Mouse (Mus musculus) myocyte (in vitro differentiated cells): Measurements from ENCODE around the gene Gfra1. TPM values are rescaled to one million over a fixed set of nuclear protein-coding genes. Genes with fewer than 3 reads are reported as not detected.

Source experiments
- H3K27me3 ChIP-seq: one replicate; pipeline ENCODE4 v1.6.1; 2011; ENCODE audit not compliant: control insufficient read depth, insufficient read depth, insufficient read length
- H3K36me3 ChIP-seq: one replicate; pipeline ENCODE4 v1.6.1; 2011; ENCODE audit not compliant: control insufficient read depth, insufficient read depth
- H3K4me2 ChIP-seq: one replicate; pipeline ENCODE4 v1.6.1; 2011; ENCODE audit warnings: low read depth, control low read depth
- H3K4me3 ChIP-seq: one replicate; pipeline ENCODE4 v1.5.1; 2011; ENCODE audit warnings: mild to moderate bottlenecking, control low read depth, moderate library complexity
- H3K79me2 ChIP-seq: one replicate; pipeline ENCODE4 v1.6.1; 2011; ENCODE audit not compliant: control insufficient read depth, insufficient read depth
- H3ac ChIP-seq: one replicate; pipeline ENCODE4 v1.6.1; 2011; ENCODE audit not compliant: control insufficient read depth, insufficient read length
- CEBPB ChIP-seq: IDR thresholded peaks from 2 replicates; pipeline ENCODE4 v1.6.1; 2011; ENCODE audit warnings: mild to moderate bottlenecking, moderate library complexity; ENCODE audit not compliant: poor library complexity, insufficient read depth, severe bottlenecking
- E2F4 ChIP-seq: IDR thresholded peaks from one replicate; pipeline ENCODE4 v1.6.1; 2011; ENCODE audit warnings: mild to moderate bottlenecking, control low read depth, moderate library complexity; ENCODE audit not compliant: insufficient read depth
- MAX ChIP-seq: IDR thresholded peaks from one replicate; pipeline ENCODE4 v1.6.1; 2011; ENCODE audit warnings: low read depth, mild to moderate bottlenecking, control low read depth
- MYOD1 ChIP-seq, 3 experiments: IDR thresholded peaks; one replicate each; pipeline ENCODE4 v1.6.1; 2011; ENCODE audit warnings: control low read depth in 2 of 3, low read depth in 2 of 3, mild to moderate bottlenecking in 2 of 3, moderate library complexity in 1 of 3; ENCODE audit not compliant: insufficient read length in 2 of 3, control insufficient read depth in 1 of 3
- MYOG ChIP-seq, 3 experiments: IDR thresholded peaks; one replicate each; pipeline ENCODE4 v1.6.1; 2011; ENCODE audit warnings: control low read depth in 2 of 3, low read depth in 2 of 3, mild to moderate bottlenecking in 2 of 3; ENCODE audit not compliant: insufficient read length in 2 of 3, control insufficient read depth in 1 of 3, insufficient read depth in 1 of 3
- POLR2AphosphoS2 ChIP-seq: IDR thresholded peaks from one replicate; pipeline ENCODE4 v1.6.1; 2011; ENCODE audit warnings: low read depth, control low read depth; ENCODE audit not compliant: insufficient read length
- REST ChIP-seq: IDR thresholded peaks from one replicate; pipeline ENCODE4 v1.6.1; 2011; ENCODE audit warnings: mild to moderate bottlenecking, control low read depth, moderate library complexity; ENCODE audit not compliant: insufficient read depth, insufficient read length
- SRF ChIP-seq: IDR thresholded peaks from one replicate; pipeline ENCODE4 v1.6.1; 2011; ENCODE audit warnings: low read depth; ENCODE audit not compliant: control insufficient read depth, insufficient read length
- TCF12 ChIP-seq: IDR thresholded peaks from one replicate; pipeline ENCODE4 v1.6.1; 2011; ENCODE audit warnings: mild to moderate bottlenecking, control low read depth; ENCODE audit not compliant: poor library complexity, insufficient read depth, severe bottlenecking
- TCF3 ChIP-seq: IDR thresholded peaks from one replicate; pipeline ENCODE4 v1.6.1; 2011; ENCODE audit warnings: low read depth, control low read depth; ENCODE audit not compliant: insufficient read length
- USF1 ChIP-seq: IDR thresholded peaks from one replicate; pipeline ENCODE4 v1.6.1; 2011; ENCODE audit warnings: low read depth, mild to moderate bottlenecking, control low read depth, moderate library complexity
- polyA plus RNA-seq: library from polyadenylated mRNA; unstranded; fragments of >200 nt; fragmentation: generic; extraction: Trizol; gene quantifications from one replicate; pipeline ENCODE4 v1.2.1, GENCODE M21; 2012; ENCODE audit warnings: missing spikeins

Gfra1 gene
- polyA plus RNA-seq, 1 experiment = 4.6 TPM

GRCm38 (mm10) chr19:58186558-58186957 is 269.2 kb downstream of the Gfra1 start:
- TF ChIP-seq MAX (no peak), E2F4 (no peak), MYOG (IDR thresholded peaks at IDR 0.05; ENCODE audit: control insufficient read depth in 1 of 3, insufficient read depth in 1 of 3, insufficient read length in 2 of 3, low read depth in 2 of 3) (no peak), TCF3 (no peak), SRF (no peak), MYOD1 (IDR thresholded peaks at IDR 0.05; ENCODE audit: control insufficient read depth in 1 of 3, insufficient read length in 2 of 3, low read depth in 2 of 3) (no peak), USF1 (no peak), POLR2AphosphoS2 (no peak), REST (no peak), TCF12 (no peak), CEBPB (no peak)
- Histone ChIP-seq H3K36me3 (no peaks in the 10 kb centered on the region), H3K27me3 (no peaks in the 10 kb centered on the region), H3K79me2 (no peaks in the 10 kb centered on the region), H3K4me2 (no peak overlapping the region), H3K4me3 (no peak overlapping the region), H3ac (no peak overlapping the region)

Other genes starting within 250 kb of the Gfra1 start
- not detected for gene Ccdc172, start 56.1 kb upstream of the Gfra1 start, polyA plus RNA-seq
- not detected for gene Pnlip, start 196.6 kb upstream of the Gfra1 start, polyA plus RNA-seq